Comparison of ENCODE assay signal across 24 mouse cellular contexts in genomic region chr14:62864254-62864653, GRCm38 (mm10). TPM values are rescaled to one million over a fixed set of nuclear protein-coding genes. Genes with fewer than 3 reads are reported as not detected.
DNase-seq lines count a peak whose midpoint lies in the region; ATAC-seq and TF ChIP-seq lines count a peak whose summit lies in the region.
"Had no signal": no experiment of that assay in that cellular context is flagged by ENCODE, and none has a peak within 500 bp of the region (broad histone marks: within the 10 kb centered on the region; RNA-seq: fewer than 3 reads in every experiment).

No protein-coding gene starts in this region.

- H3K36me3 ChIP-seq in MEL (ENCODE audit: control insufficient read depth in 1 of 2, insufficient read depth in 2 of 2, low read length in 2 of 2): peaks cover 0 to 49% of the 10 kb centered on the region in 2 experiments; a peak in 2 of 4 replicates
- peaks cover 9% of the 10 kb centered on the region; the same call in 1 of the 2 replicates for H3K36me3 ChIP-seq in macrophage (ENCODE audit: inconsistent target)
- H3K36me3 ChIP-seq in hindbrain, embryonic 14.5 days (replicated peaks; ENCODE audit: control insufficient read depth, insufficient read depth): no peaks in the 10 kb centered on the region
- H3K36me3 ChIP-seq: embryonic facial prominence, embryonic 12.5 days; liver, embryonic 13.5 days; neural tube, embryonic 15.5 days had no signal

- peak overlapping the region; percentile 21; the same call in 1 of the 2 replicates for H3K27ac ChIP-seq in layer of hippocampus, adult 2 months
- H3K27ac ChIP-seq in MEL (ENCODE audit: control insufficient read depth, low read depth, low read length) (peak overlapping the region; percentile 53; the same call in 1 of the 2 replicates), macrophage (peak overlapping the region; percentile 98)
- H3K27ac ChIP-seq in hindbrain, embryonic 14.5 days: no peak overlapping the region
- H3K27ac ChIP-seq: embryonic facial prominence, embryonic 12.5 days; limb, embryonic 13.5 days; liver, embryonic 13.5 days; neural tube, embryonic 15.5 days had no signal

- ATAC-seq in hindbrain, embryonic 14.5 days (ENCODE audit: low FRiP score): no peak
- ATAC-seq: hindbrain, embryonic 16.5 days; intestine, embryonic 16.5 days had no signal

- no peaks in the 10 kb centered on the region for H3K79me2 ChIP-seq in MEL (ENCODE audit: control insufficient read depth, insufficient read depth, low read length, poor library complexity)
- peaks cover 93% of the 10 kb centered on the region for H3K79me2 ChIP-seq in macrophage (ENCODE audit: inconsistent target)

- H3K9ac ChIP-seq in MEL (ENCODE audit: control insufficient read depth, low read depth, low read length, poor library complexity, severe bottlenecking): no peak overlapping the region; the same call in 1 of the 2 replicates
- no peak overlapping the region for H3K9ac ChIP-seq in hindbrain, embryonic 14.5 days
- H3K9ac ChIP-seq: embryonic facial prominence, embryonic 12.5 days; heart, embryonic 12.5 days; limb, embryonic 13.5 days; liver, embryonic 13.5 days; lung, embryonic 14.5 days; neural tube, embryonic 15.5 days had no signal

- no peak for TF ChIP-seq RAD21 in MEL (IDR thresholded peaks at IDR 0.05; ENCODE audit: low read depth, low read length)

- no peaks in the 10 kb centered on the region for H3K27me3 ChIP-seq in MEL (ENCODE audit: control insufficient read depth in 1 of 2, insufficient read depth in 2 of 2, low read length in 2 of 2)
- no peaks in the 10 kb centered on the region for H3K27me3 ChIP-seq in hindbrain, embryonic 14.5 days (ENCODE audit: control insufficient read depth, insufficient read depth, low read length)
- H3K27me3 ChIP-seq: embryonic facial prominence, embryonic 12.5 days; heart, embryonic 12.5 days; limb, embryonic 13.5 days; liver, embryonic 13.5 days; neural tube, embryonic 15.5 days had no signal

- no peak overlapping the region for H3K4me2 ChIP-seq in hindbrain, embryonic 14.5 days (replicated peaks)
- H3K4me2 ChIP-seq: embryonic facial prominence, embryonic 12.5 days; heart, embryonic 12.5 days; limb, embryonic 13.5 days; liver, embryonic 13.5 days; lung, embryonic 14.5 days; neural tube, embryonic 15.5 days had no signal

- no peak for DNase-seq in layer of hippocampus, adult 2 months (ENCODE audit: low spot score in 2 of 2)
- DNase-seq in layer of hippocampus, adult 9-11 months: no peak
- peak; percentile 71 for DNase-seq in MEL (ENCODE audit: low read depth, low spot score)
- DNase-seq in hindbrain, embryonic 14.5 days (ENCODE audit: low spot score): no peak
- no peak for DNase-seq in adrenal gland, adult 18-20 months (ENCODE audit: low spot score in 2 of 2)
- no peak for DNase-seq in frontal cortex, postnatal 25 days (ENCODE audit: low spot score in 2 of 2)
- DNase-seq: adrenal gland, postnatal 36 days; cerebellum, adult 11 months; cerebellum, postnatal 10 days; gastrocnemius, postnatal 10 days; heart, adult 18-20 months; kidney, adult 9 months; kidney, postnatal 14 days; liver, embryonic 13.5 days; lung, embryonic 14.5 days; right cerebral cortex, adult 18-20 months had no signal

- H3K9me3 ChIP-seq in MEL (replicated peaks; ENCODE audit: insufficient read depth, low read length): no peaks in the 10 kb centered on the region
- H3K9me3 ChIP-seq in hindbrain, embryonic 14.5 days (ENCODE audit: control insufficient read depth, low read length): no peaks in the 10 kb centered on the region
- H3K9me3 ChIP-seq: embryonic facial prominence, embryonic 12.5 days; liver, embryonic 13.5 days; neural tube, embryonic 15.5 days had no signal

- peaks cover 29 to 31% of the 10 kb centered on the region in 2 experiments for H3K4me1 ChIP-seq in MEL (ENCODE audit: control insufficient read depth in 1 of 2, insufficient read depth in 2 of 2, low read length in 2 of 2)
- H3K4me1 ChIP-seq in hindbrain, embryonic 14.5 days (replicated peaks; ENCODE audit: control insufficient read depth, insufficient read depth, low read length): 0 out of 2 replicates have a peak, but pooled peaks cover 4% of the 10 kb centered on the region

- TF ChIP-seq CTCF in layer of hippocampus, adult 2 months (conservative IDR thresholded peaks at IDR 0.05): no peak
- no peak for TF ChIP-seq CTCF in MEL (IDR thresholded peaks at IDR 0.05 in 2 of 3, conservative IDR thresholded peaks at IDR 0.05 in 1 of 3; ENCODE audit: control insufficient read depth in 1 of 3, insufficient read depth in 1 of 3, low read depth in 2 of 3, low read length in 3 of 3, poor library complexity in 1 of 3, severe bottlenecking in 1 of 3)

- no peak overlapping the region for H3K4me3 ChIP-seq in layer of hippocampus, adult 2 months
- H3K4me3 ChIP-seq in MEL (ENCODE audit: control insufficient read depth in 1 of 2, insufficient read depth in 1 of 2, low read depth in 2 of 2, low read length in 2 of 2): no peak overlapping the region
- H3K4me3 ChIP-seq in macrophage (ENCODE audit: inconsistent target): no peak overlapping the region
- no peak overlapping the region for H3K4me3 ChIP-seq in hindbrain, embryonic 14.5 days (replicated peaks; ENCODE audit: low read length)
- H3K4me3 ChIP-seq: embryonic facial prominence, embryonic 12.5 days; heart, embryonic 12.5 days; limb, embryonic 13.5 days; liver, embryonic 13.5 days; midbrain, embryonic 10.5 days; neural tube, embryonic 15.5 days had no signal

- 0% methylated on average over 1 of the region's 1 CpGs for WGBS in macrophage (ENCODE audit: missing documents)
- WGBS in hindbrain, embryonic 14.5 days: 50% methylated on average over 1 of the region's 1 CpGs

- TF ChIP-seq POLR2A in MEL (IDR thresholded peaks at IDR 0.05; ENCODE audit: control insufficient read depth in 1 of 2, insufficient read depth in 1 of 2, low read depth in 1 of 2, low read length in 2 of 2, poor library complexity in 1 of 2): no peak

- TF ChIP-seq EP300 in MEL (IDR thresholded peaks at IDR 0.05; ENCODE audit: low read depth in 1 of 2, low read length in 2 of 2): peak; percentile 54 to 66

TF ChIP-seq in MEL, 35 proteins besides CTCF, POLR2A, EP300 and RAD21:
- TF ChIP-seq MEF2A (IDR thresholded peaks at IDR 0.05; ENCODE audit: extremely low read depth, insufficient replicate concordance, low read depth, low read length, poor library complexity, severe bottlenecking) (peak; percentile 45; the same call in 1 of the 2 replicates), MYC (IDR thresholded peaks at IDR 0.05; ENCODE audit: low read depth, low read length) (no peak), TAL1 (IDR thresholded peaks at IDR 0.05; ENCODE audit: low read length) (peak; percentile 41), ETS1 (IDR thresholded peaks at IDR 0.05; ENCODE audit: low read depth, low read length) (peak; percentile 65), SIN3A (IDR thresholded peaks at IDR 0.05; ENCODE audit: low read length) (peak; percentile 32; the same call in 1 of the 2 replicates), BHLHE40 (IDR thresholded peaks at IDR 0.05; ENCODE audit: borderline replicate concordance, low read depth, low read length) (no peak), ELF1 (IDR thresholded peaks at IDR 0.05; ENCODE audit: low read depth, low read length) (peak; percentile 20; the same call in 1 of the 2 replicates), USF1 (IDR thresholded peaks at IDR 0.05; ENCODE audit: low read depth, low read length) (no peak), TBP (IDR thresholded peaks at IDR 0.05; ENCODE audit: low read depth, low read length) (no peak), GATA1 (IDR thresholded peaks at IDR 0.05; ENCODE audit: low read depth, low read length) (peak; percentile 39; the same call in 1 of the 2 replicates), MAZ (IDR thresholded peaks at IDR 0.05; ENCODE audit: low read depth, low read length) (no peak), TCF12 (IDR thresholded peaks at IDR 0.05; ENCODE audit: low read depth, low read length) (peak; percentile 45; the same call in 1 of the 2 replicates)

RNA-seq across cellular contexts. Expression of gene Wdfy2, which starts 26.8 kb away (rescaled TPM):
- total RNA-seq in layer of hippocampus, adult 2 months (2021): 10 to 100 TPM; 15.2 to 16.5 TPM
- total RNA-seq in MEL (2012; rRNA removed): 2.7 and 3.3 TPM in 2 replicates
- polyA plus RNA-seq in MEL (2012; ENCODE audit: insufficient read depth in 1 of 2, insufficient read length in 2 of 2, low read depth in 1 of 2, low replicate concordance in 2 of 2, missing spikeins in 1 of 2) (1 to 10 TPM in 1 of 2 experiments, not detected in 1; 4.1 TPM), macrophage (2018) (45.8 to 65.5 TPM (median 65.1 TPM) in 3 replicates)
- total RNA-seq in macrophage (2018; cell fraction: chromatin; rRNA removed): 100 to 1,000 TPM; 188 to 417 (median 275) TPM
- total RNA-seq in macrophage (2018; cell fraction: cytosol; rRNA removed): 100 to 1,000 TPM in 14 of 26 experiments, 10 to 100 TPM in 12; 81.4 to 123 (median 102) TPM
- total RNA-seq in macrophage (2018; cell fraction: nucleus; rRNA removed): 100 to 1,000 TPM; 184 to 344 (median 215) TPM
- polyA plus RNA-seq in hindbrain, embryonic 14.5 days (2014; fragmentation: Nextera tagmentation; extraction: Ambion mirVana): 11.0 and 12.0 TPM in 2 replicates
- 10 to 100 TPM; 20.0 to 33.7 TPM for total RNA-seq in adrenal gland, adult 18-20 months (2021)
